Mouse (Mus musculus) MEL (cell line): Measurements from ENCODE around the gene Fam208b. TPM values are rescaled to one million over a fixed set of nuclear protein-coding genes. Genes with fewer than 3 reads are reported as not detected.

ENCODE experiments used
- DNase-seq: peaks from one replicate; pipeline ENCODE4 v3.0.0; 2011; ENCODE audit warnings: low read depth, low spot score
- H3K27ac ChIP-seq: 2 replicates; pipeline ENCODE4 v1.5.1; 2012; ENCODE audit warnings: low read depth, mild to moderate bottlenecking, control low read depth, low read length, moderate library complexity; ENCODE audit not compliant: control insufficient read depth
- H3K27me3 ChIP-seq, 2 experiments: fragments of 150-350 bp in 1 of 2; sonication (generic) in 1 of 2; 2 replicates each; pipeline ENCODE4 v1.6.1; 2012; ENCODE audit warnings: low read length in 2 of 2, mild to moderate bottlenecking in 2 of 2, improper control_type of control experiment in 1 of 2, moderate library complexity in 1 of 2; ENCODE audit not compliant: insufficient read depth in 2 of 2, control insufficient read depth in 1 of 2
- H3K36me3 ChIP-seq, 2 experiments: 2 replicates each; pipeline ENCODE4 v1.6.1; 2012 to 2014; ENCODE audit warnings: low read length in 2 of 2, improper control_type of control experiment in 1 of 2, inconsistent platforms in 1 of 2, mild to moderate bottlenecking in 1 of 2; ENCODE audit not compliant: insufficient read depth in 2 of 2, control insufficient read depth in 1 of 2
- H3K4me1 ChIP-seq, 2 experiments: fragments of 150-350 bp in 1 of 2; sonication (generic) in 1 of 2; 2 replicates each; pipeline ENCODE4 v1.6.1; 2012; ENCODE audit warnings: low read length in 2 of 2, improper control_type of control experiment in 1 of 2, mild to moderate bottlenecking in 1 of 2; ENCODE audit not compliant: insufficient read depth in 2 of 2, control insufficient read depth in 1 of 2
- H3K4me3 ChIP-seq, 2 experiments: fragments of 150-350 bp in 1 of 2; sonication (generic) in 1 of 2; 2 replicates each; pipeline ENCODE4 v1.5.1; 2012; ENCODE audit warnings: low read depth in 2 of 2, low read length in 2 of 2, mild to moderate bottlenecking in 2 of 2, moderate library complexity in 2 of 2, control low read depth in 1 of 2, improper control_type of control experiment in 1 of 2; ENCODE audit not compliant: control insufficient read depth in 1 of 2, insufficient read depth in 1 of 2
- H3K79me2 ChIP-seq: 2 replicates; pipeline ENCODE4 v1.6.1; 2012; ENCODE audit warnings: mild to moderate bottlenecking, low read length, moderate library complexity; ENCODE audit not compliant: control insufficient read depth, poor library complexity, insufficient read depth
- H3K9ac ChIP-seq: 2 replicates; pipeline ENCODE4 v1.6.1; 2012; ENCODE audit warnings: low read depth, mild to moderate bottlenecking, control low read depth, low read length, moderate library complexity; ENCODE audit not compliant: control insufficient read depth, poor library complexity, severe bottlenecking
- H3K9me3 ChIP-seq: fragments of 150-350 bp; sonication (generic); replicated peaks from 2 replicates; pipeline ENCODE4 v1.6.1; 2012; ENCODE audit warnings: mild to moderate bottlenecking, low read length, improper control_type of control experiment, moderate library complexity; ENCODE audit not compliant: insufficient read depth
- BHLHE40 ChIP-seq: IDR thresholded peaks from 2 replicates; pipeline ENCODE4 v1.6.1; 2012; ENCODE audit warnings: low read depth, mild to moderate bottlenecking, inconsistent platforms, low read length, improper control_type of control experiment, borderline replicate concordance
- CHD1 ChIP-seq: IDR thresholded peaks from 2 replicates; pipeline ENCODE4 v1.6.1; 2012; ENCODE audit warnings: low read depth, mild to moderate bottlenecking, inconsistent platforms, low read length, improper control_type of control experiment
- CHD2 ChIP-seq: IDR thresholded peaks from 2 replicates; pipeline ENCODE4 v1.6.1; 2011; ENCODE audit warnings: low read length, improper control_type of control experiment
- CTCF ChIP-seq, 3 experiments: IDR thresholded peaks in 2 of 3; conservative IDR thresholded peaks in 1 of 3; 2 replicates each; pipeline ENCODE4 v1.5.1; 2011 to 2012; ENCODE audit warnings: low read length in 3 of 3, low read depth in 2 of 3, mild to moderate bottlenecking in 2 of 3, improper control_type of control experiment in 1 of 3, inconsistent platforms in 1 of 3, mixed read lengths in 1 of 3, moderate library complexity in 1 of 3; ENCODE audit not compliant: control insufficient read depth in 1 of 3, insufficient read depth in 1 of 3, poor library complexity in 1 of 3, severe bottlenecking in 1 of 3
- E2F4 ChIP-seq: IDR thresholded peaks from 2 replicates; pipeline ENCODE4 v1.6.1; 2011; ENCODE audit warnings: low read depth, low read length, improper control_type of control experiment, borderline replicate concordance
- ETS1 ChIP-seq: IDR thresholded peaks from 2 replicates; pipeline ENCODE4 v1.6.1; 2012; ENCODE audit warnings: low read depth, mild to moderate bottlenecking, inconsistent platforms, low read length, improper control_type of control experiment, moderate library complexity
- GATA1 ChIP-seq: IDR thresholded peaks from 2 replicates; pipeline ENCODE4 v1.6.1; 2011; ENCODE audit warnings: low read depth, low read length, improper control_type of control experiment
- HCFC1 ChIP-seq: IDR thresholded peaks from 2 replicates; pipeline ENCODE4 v1.6.1; 2012; ENCODE audit warnings: low read depth, mild to moderate bottlenecking, inconsistent platforms, low read length, improper control_type of control experiment, moderate library complexity
- KAT2A ChIP-seq: conservative IDR thresholded peaks from 2 replicates; pipeline ENCODE4 v1.6.1; 2012; ENCODE audit warnings: low read depth, low read length, improper control_type of control experiment, inconsistent platforms
- MAX ChIP-seq: IDR thresholded peaks from 2 replicates; pipeline ENCODE4 v1.6.1; 2011; ENCODE audit warnings: low read length, improper control_type of control experiment
- MAZ ChIP-seq: IDR thresholded peaks from 2 replicates; pipeline ENCODE4 v1.6.1; 2012; ENCODE audit warnings: low read depth, mild to moderate bottlenecking, inconsistent platforms, low read length, improper control_type of control experiment
- MEF2A ChIP-seq: IDR thresholded peaks from 2 replicates; pipeline ENCODE4 v1.6.1; 2014; ENCODE audit warnings: low read depth, mild to moderate bottlenecking, inconsistent platforms, low read length, improper control_type of control experiment; ENCODE audit not compliant: poor library complexity, insufficient replicate concordance, severe bottlenecking; ENCODE audit errors: extremely low read depth
- MXI1 ChIP-seq: IDR thresholded peaks from 2 replicates; pipeline ENCODE4 v1.6.1; 2011; ENCODE audit warnings: mild to moderate bottlenecking, low read depth, low read length, improper control_type of control experiment
- MYC ChIP-seq: IDR thresholded peaks from 2 replicates; pipeline ENCODE4 v1.6.1; 2011; ENCODE audit warnings: low read depth, mild to moderate bottlenecking, low read length, improper control_type of control experiment, moderate library complexity
- NELFE ChIP-seq: IDR thresholded peaks from 2 replicates; pipeline ENCODE4 v1.6.1; 2011; ENCODE audit warnings: low read depth, low read length, improper control_type of control experiment
- NRF1 ChIP-seq: IDR thresholded peaks from 2 replicates; pipeline ENCODE4 v1.6.1; 2014; ENCODE audit warnings: low read depth, mild to moderate bottlenecking, inconsistent platforms, low read length, improper control_type of control experiment, moderate library complexity; ENCODE audit not compliant: poor library complexity, insufficient read depth, severe bottlenecking
- POLR2A ChIP-seq, 2 experiments: IDR thresholded peaks; 2 replicates each; pipeline ENCODE4 v1.6.1; 2011 to 2012; ENCODE audit warnings: low read length in 2 of 2, mild to moderate bottlenecking in 2 of 2, control low read depth in 1 of 2, improper control_type of control experiment in 1 of 2, low read depth in 1 of 2, moderate library complexity in 1 of 2; ENCODE audit not compliant: control insufficient read depth in 1 of 2, insufficient read depth in 1 of 2, poor library complexity in 1 of 2
- RCOR1 ChIP-seq: IDR thresholded peaks from 2 replicates; pipeline ENCODE4 v1.6.1; 2012; ENCODE audit warnings: low read depth, mild to moderate bottlenecking, inconsistent platforms, low read length, improper control_type of control experiment
- SIN3A ChIP-seq: IDR thresholded peaks from 2 replicates; pipeline ENCODE4 v1.6.1; 2012; ENCODE audit warnings: low read length, improper control_type of control experiment, inconsistent platforms
- SMC3 ChIP-seq: IDR thresholded peaks from 2 replicates; pipeline ENCODE4 v1.6.1; 2011; ENCODE audit warnings: low read depth, low read length, improper control_type of control experiment
- TBP ChIP-seq: IDR thresholded peaks from 2 replicates; pipeline ENCODE4 v1.8.0; 2011; ENCODE audit warnings: low read depth, low read length, improper control_type of control experiment
- USF1 ChIP-seq: IDR thresholded peaks from 2 replicates; pipeline ENCODE4 v1.6.1; 2014; ENCODE audit warnings: low read depth, mild to moderate bottlenecking, inconsistent platforms, low read length, improper control_type of control experiment, moderate library complexity
- USF2 ChIP-seq, 2 experiments: IDR thresholded peaks; 2 replicates each; pipeline ENCODE4 v1.6.1; 2011 to 2012; ENCODE audit warnings: improper control_type of control experiment in 2 of 2, low read length in 2 of 2, borderline replicate concordance in 1 of 2, inconsistent platforms in 1 of 2, low read depth in 1 of 2, mild to moderate bottlenecking in 1 of 2; ENCODE audit not compliant: insufficient read depth in 1 of 2
- ZC3H11A ChIP-seq: IDR thresholded peaks from 2 replicates; pipeline ENCODE4 v1.6.1; 2012; ENCODE audit warnings: low read depth, mild to moderate bottlenecking, inconsistent platforms, low read length, improper control_type of control experiment
- ZNF384 ChIP-seq: IDR thresholded peaks from 2 replicates; pipeline ENCODE4 v1.6.1; 2012; ENCODE audit warnings: low read depth, mild to moderate bottlenecking, inconsistent platforms, low read length, improper control_type of control experiment
- polyA plus RNA-seq, 2 experiments: library from polyadenylated mRNA; stranded (reverse) in 1 of 2; unstranded in 1 of 2; fragments of >175 nt in 1 of 2; fragments of >200 nt in 1 of 2; gene quantifications; 2 replicates each; pipeline versions ENCODE4 v1.2.1 to v1.2.4; 2012; ENCODE audit warnings: low replicate concordance in 2 of 2, low read depth in 1 of 2; ENCODE audit not compliant: insufficient read length in 2 of 2, insufficient read depth in 1 of 2, missing spikeins in 1 of 2
- total RNA-seq: library from RNA; depleted of rRNA; stranded (reverse); fragments of 300-350 nt; gene quantifications from 2 replicates; pipeline ENCODE4 v1.2.3, GENCODE M21; 2012

Fam208b gene
- total and polyA plus RNA-seq, 3 experiments, result 23.5 to 183 (median 28.3) TPM

DNA sequence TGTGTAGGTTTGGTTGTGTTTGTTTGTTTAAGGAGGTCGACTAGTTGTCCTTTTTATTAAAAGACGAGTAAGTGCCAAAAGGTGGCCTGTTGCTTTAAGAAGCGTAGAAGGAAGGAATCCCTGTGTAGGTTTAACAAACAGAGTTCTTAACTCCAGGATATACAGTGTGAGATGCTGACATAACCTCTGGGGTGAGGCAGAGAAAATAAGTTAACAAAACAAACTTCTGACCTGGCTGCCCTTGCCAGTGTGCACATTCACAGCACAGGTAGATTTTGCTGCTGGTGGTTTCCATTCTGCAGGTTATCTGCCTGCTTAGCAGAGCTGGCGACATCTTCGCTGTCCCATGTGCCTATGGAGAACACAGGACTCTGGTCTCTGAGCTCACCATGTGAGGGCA, 31.6 kb upstream of the Fam208b start:
- no peak for DNase-seq
- TF ChIP-seq GATA1 (no peak), BHLHE40 (no peak), ZNF384 (no peak), MAX (no peak), E2F4 (no peak), SIN3A (no peak), POLR2A (IDR thresholded peaks at IDR 0.05; ENCODE audit: control insufficient read depth in 1 of 2, insufficient read depth in 1 of 2, low read depth in 1 of 2, low read length in 2 of 2, poor library complexity in 1 of 2) (no peak), KAT2A (no peak), MAZ (no peak), NRF1 (no peak), MEF2A (no peak), TBP (no peak), CHD1 (no peak)
- Histone ChIP-seq H3K9me3 (no peaks in the 10 kb centered on the region), H3K9ac (no peak overlapping the region), H3K27ac (no peak overlapping the region), H3K4me3 (no peak overlapping the region), H3K79me2 (no peaks in the 10 kb centered on the region), H3K36me3 (no peaks in the 10 kb centered on the region; a peak in 1 of 4 replicates), H3K27me3 (no peaks in the 10 kb centered on the region), H3K4me1 (no peaks in the 10 kb centered on the region)

DNA sequence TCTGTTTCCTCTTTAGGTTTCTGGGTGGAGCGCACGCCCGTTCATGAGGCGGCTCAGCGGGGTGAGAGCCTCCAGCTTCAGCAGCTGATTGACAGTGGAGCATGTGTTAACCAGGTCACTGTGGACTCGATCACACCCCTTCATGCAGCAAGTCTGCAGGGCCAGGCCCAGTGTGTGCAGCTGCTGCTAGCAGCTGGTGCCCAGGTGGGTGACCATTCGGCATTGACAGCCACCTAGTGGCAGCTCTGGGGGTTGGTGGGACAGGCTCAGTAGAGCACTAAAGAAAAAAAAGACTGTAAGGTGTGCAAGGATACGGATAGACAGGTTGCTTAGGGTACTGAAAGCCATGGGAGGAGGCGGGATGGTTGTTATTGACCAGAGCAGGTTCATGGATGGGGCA, 31.1 kb upstream of the Fam208b start:
- H3K4me1 ChIP-seq, result no peaks in the 10 kb centered on the region
- H3K9ac ChIP-seq, result no peak overlapping the region
- no peak for DNase-seq
- TF ChIP-seq SMC3 (peak; percentile 48), CTCF (IDR thresholded peaks at IDR 0.05 in 2 of 3, conservative IDR thresholded peaks at IDR 0.05 in 1 of 3; ENCODE audit: control insufficient read depth in 1 of 3, insufficient read depth in 1 of 3, low read depth in 2 of 3, low read length in 3 of 3, poor library complexity in 1 of 3, severe bottlenecking in 1 of 3) (peak in 2 of 3 experiments; percentile 53; a peak in 5 of 6 replicates), HCFC1 (no peak)
- no peaks in the 10 kb centered on the region; a peak in 1 of 4 replicates for H3K36me3 ChIP-seq
- no peaks in the 10 kb centered on the region for H3K9me3 ChIP-seq
- no peaks in the 10 kb centered on the region for H3K79me2 ChIP-seq
- H3K4me3 ChIP-seq, result no peak overlapping the region
- H3K27me3 ChIP-seq, result no peaks in the 10 kb centered on the region
- H3K27ac ChIP-seq, result no peak overlapping the region

DNA sequence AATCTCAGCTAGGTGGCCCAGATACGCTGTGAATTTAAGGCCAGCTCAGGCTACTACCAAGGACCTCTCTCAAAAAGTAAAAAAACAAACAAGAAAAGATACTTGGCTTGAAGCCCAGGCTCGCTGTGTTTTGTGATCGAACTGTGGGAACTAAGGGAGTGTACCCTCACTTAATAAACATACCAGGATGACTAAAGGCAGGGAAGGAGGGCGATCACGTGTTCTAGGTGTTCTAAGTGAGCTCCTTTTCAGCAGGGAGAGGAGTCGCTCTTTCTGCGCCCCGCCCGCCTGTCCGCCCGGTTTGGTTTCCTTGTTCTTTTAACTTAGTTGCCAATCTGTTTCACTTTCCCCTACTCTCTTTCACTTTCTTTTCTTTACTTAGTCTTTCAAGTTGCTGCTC, 25.9 kb upstream of the Fam208b start:
- no peaks in the 10 kb centered on the region for H3K9me3 ChIP-seq
- no peaks in the 10 kb centered on the region; the same call in 1 of the 2 replicates for H3K79me2 ChIP-seq
- peaks cover 0 to 5% of the 10 kb centered on the region in 2 experiments; a peak in 2 of 4 replicates for H3K36me3 ChIP-seq
- 0 out of 2 replicates have a peak, but pooled peaks have one; percentile 14 for TF ChIP-seq BHLHE40
- 0 out of 2 replicates have a peak, but pooled peaks have one; percentile 38 for TF ChIP-seq MAZ
- peak; percentile 64 for TF ChIP-seq MXI1
- peak; percentile 74 for TF ChIP-seq MAX
- TF ChIP-seq TBP, result no peak
- peak in 1 of 2 experiments; percentile 50; a peak in 1 of 4 replicates for TF ChIP-seq USF2 (IDR thresholded peaks at IDR 0.05; ENCODE audit: borderline replicate concordance in 1 of 2, insufficient read depth in 1 of 2, low read depth in 1 of 2, low read length in 2 of 2)
- TF ChIP-seq USF1, result peak; percentile 90
- TF ChIP-seq ZC3H11A, result no peak
- TF ChIP-seq KAT2A, result no peak
- TF ChIP-seq MEF2A, result no peak
- no peak for TF ChIP-seq CHD2
- TF ChIP-seq ETS1, result peak; percentile 66
- TF ChIP-seq MYC, result peak; percentile 33; the same call in 1 of the 2 replicates
- no peak for TF ChIP-seq NELFE
- TF ChIP-seq SIN3A, result peak; percentile 70
- TF ChIP-seq RCOR1, result no peak
- TF ChIP-seq, all 39 proteins: peak for 9
- H3K9ac ChIP-seq, result peak overlapping the region; percentile 71
- H3K4me1 ChIP-seq, result peaks cover 2 to 6% of the 10 kb centered on the region in 2 experiments
- H3K27me3 ChIP-seq, result no peaks in the 10 kb centered on the region
- peak overlapping the region; percentile 65 for H3K4me3 ChIP-seq
- 0 out of 2 replicates have a peak overlapping the region, but pooled peaks have one; percentile 7 for H3K27ac ChIP-seq
- peak; percentile 76 for DNase-seq
